ENCODE assay signal across 21 mouse cellular contexts in genomic region chr13:89453819-89454218, GRCm38 (mm10).
DNase-seq lines count a peak whose midpoint lies in the region; ATAC-seq and TF ChIP-seq lines count a peak whose summit lies in the region.
"Had no signal": no experiment of that assay in that cellular context is flagged by ENCODE, and none has a peak within 500 bp of the region (broad histone marks: within the 10 kb centered on the region; RNA-seq: fewer than 3 reads in every experiment).

No protein-coding gene starts in this region.

- no peak for TF ChIP-seq CTCF in CH12.LX (conservative IDR thresholded peaks at IDR 0.05 in 1 of 2, IDR thresholded peaks at IDR 0.05 in 1 of 2; ENCODE audit: low read depth in 2 of 2, low read length in 2 of 2)

- H3K9ac ChIP-seq in CH12.LX (ENCODE audit: insufficient read depth, low read depth) = no peak overlapping the region
- H3K9ac ChIP-seq: embryonic facial prominence, embryonic 13.5 days; forebrain, embryonic 13.5 days; forebrain, postnatal 0 days; hindbrain, embryonic 14.5 days; intestine, embryonic 15.5 days had no signal

- in situ Hi-C loops in CH12.LX (cut with MboI; ENCODE audit: low pct_ligation_motif_present, low pct_unique_long_range_greater_than_20kb, low sequenced_read_pairs) = no loop called here

- dilution Hi-C loops in CH12.LX (cut with MboI; ENCODE audit: extremely low pct_ligation_motif_present, extremely low pct_unique_long_range_greater_than_20kb, low sequenced_read_pairs) = no loop called here

- H3K4me3 ChIP-seq in CH12.LX (replicated peaks in 1 of 3; ENCODE audit: low read depth in 2 of 3, low read length in 2 of 3, poor library complexity in 1 of 3) = no peak overlapping the region
- H3K4me3 ChIP-seq: embryonic facial prominence, embryonic 13.5 days; forebrain, embryonic 13.5 days; intestine, embryonic 15.5 days had no signal

- no peaks in the 10 kb centered on the region for H3K36me3 ChIP-seq in CH12.LX (replicated peaks in 1 of 2; ENCODE audit: control insufficient read depth in 1 of 2, insufficient read depth in 1 of 2, low read length in 1 of 2)
- H3K36me3 ChIP-seq: embryonic facial prominence, embryonic 13.5 days; intestine, embryonic 15.5 days had no signal

- no peak overlapping the region for H3K27ac ChIP-seq in CH12.LX (ENCODE audit: insufficient read depth, low read depth)
- H3K27ac ChIP-seq: embryonic facial prominence, embryonic 13.5 days; forebrain, embryonic 13.5 days; hindbrain, embryonic 14.5 days; intestine, embryonic 15.5 days had no signal

- ATAC-seq in common myeloid progenitor, adult 5-6 weeks (replicated peaks; ENCODE audit: low read depth, poor library complexity, severe bottlenecking) = 0 out of 2 replicates have a peak, but pooled peaks have one; percentile 18
- 0 out of 2 replicates have a peak, but pooled peaks have one; percentile 23 for ATAC-seq in megakaryocyte progenitor cell, adult 5-6 weeks (replicated peaks; ENCODE audit: poor library complexity)
- ATAC-seq: forebrain, embryonic 13.5 days; forebrain, postnatal 0 days; intestine, embryonic 15.5 days had no signal

- no peak for TF ChIP-seq RAD21 in CH12.LX (IDR thresholded peaks at IDR 0.05; ENCODE audit: low read depth, low read length)

- no peaks in the 10 kb centered on the region for H3K9me3 ChIP-seq in CH12.LX (replicated peaks; ENCODE audit: low read length)
- H3K9me3 ChIP-seq: embryonic facial prominence, embryonic 13.5 days; forebrain, embryonic 13.5 days; intestine, embryonic 15.5 days had no signal

- peak; percentile 87 for TF ChIP-seq EP300 in CH12.LX (IDR thresholded peaks at IDR 0.05; ENCODE audit: low read length)

- DNase-seq in A20 (ENCODE audit: low read depth, low spot score) (peak; percentile 20), CH12.LX (ENCODE audit: extremely low read depth) (peak; percentile 58)
- DNase-seq in layer of hippocampus, adult 8-10 months (ENCODE audit: low spot score in 2 of 2) = no peak
- no peak for DNase-seq in adrenal gland, postnatal 10 days
- no peak for DNase-seq in adrenal gland, postnatal 14 days
- DNase-seq: adrenal gland, postnatal 36 days; cerebellum, adult 11 months; cerebellum, adult 9-10 months; cerebellum, postnatal 25 days; forebrain, postnatal 0 days; gastrocnemius, postnatal 36 days; heart, adult 11 months; heart, postnatal 10 days; heart, postnatal 4 days; kidney, adult 18-20 months had no signal

- peaks cover 3 to 13% of the 10 kb centered on the region in 2 experiments; a peak in 2 of 4 replicates for H3K4me1 ChIP-seq in CH12.LX (ENCODE audit: control insufficient read depth in 1 of 2, insufficient read depth in 2 of 2)
- H3K4me1 ChIP-seq: embryonic facial prominence, embryonic 13.5 days; forebrain, embryonic 13.5 days; intestine, embryonic 15.5 days had no signal

- no peaks in the 10 kb centered on the region for H3K79me2 ChIP-seq in CH12.LX (replicated peaks; ENCODE audit: control insufficient read depth, extremely low read depth, insufficient read depth, poor library complexity, severe bottlenecking)

- no peak overlapping the region for H3K4me2 ChIP-seq in CH12.LX (ENCODE audit: insufficient read depth, low read depth, poor library complexity, severe bottlenecking)
- H3K4me2 ChIP-seq: embryonic facial prominence, embryonic 13.5 days; forebrain, embryonic 13.5 days; hindbrain, embryonic 14.5 days; intestine, embryonic 15.5 days had no signal

- no peak for TF ChIP-seq POLR2A in CH12.LX (IDR thresholded peaks at IDR 0.05; ENCODE audit: low read depth, low read length)

- no peaks in the 10 kb centered on the region for H3K27me3 ChIP-seq in CH12.LX (replicated peaks)
- H3K27me3 ChIP-seq: embryonic facial prominence, embryonic 13.5 days; forebrain, embryonic 13.5 days; intestine, embryonic 15.5 days had no signal

TF ChIP-seq in CH12.LX, 34 proteins besides CTCF, POLR2A, EP300 and RAD21:
- TF ChIP-seq JUN (IDR thresholded peaks at IDR 0.05; ENCODE audit: insufficient read depth, low read depth, low read length) = peak; percentile 66
- peak; percentile 78 for TF ChIP-seq MEF2A (IDR thresholded peaks at IDR 0.05; ENCODE audit: borderline replicate concordance, low read depth, low read length)
- no peak for TF ChIP-seq CHD1 (IDR thresholded peaks at IDR 0.05; ENCODE audit: low read depth, low read length)
- TF ChIP-seq JUND (conservative IDR thresholded peaks at IDR 0.05; ENCODE audit: low read depth, low read length) = peak; percentile 89
- TF ChIP-seq SIN3A (IDR thresholded peaks at IDR 0.05; ENCODE audit: low read length) = no peak
- peak; percentile 59; the same call in 1 of the 2 replicates for TF ChIP-seq IRF4 (IDR thresholded peaks at IDR 0.05; ENCODE audit: low read depth, low read length)
- TF ChIP-seq PAX5 (IDR thresholded peaks at IDR 0.05; ENCODE audit: low read length) = no peak
- 0 out of 2 replicates have a peak, but pooled peaks have one; percentile 28 for TF ChIP-seq ETS1 (conservative IDR thresholded peaks at IDR 0.05; ENCODE audit: low read depth, low read length)
- no peak for TF ChIP-seq TCF12 (IDR thresholded peaks at IDR 0.05; ENCODE audit: low read depth, low read length)
- TF ChIP-seq RCOR1 (conservative IDR thresholded peaks at IDR 0.05; ENCODE audit: low read depth, low read length) = 0 out of 2 replicates have a peak, but pooled peaks have one; percentile 41

Comparison
In these comparisons a context has a peak if more than half of its experiments do, and no peak if none do; other contexts are left out.
1. DNase-seq: peak in A20 (single experiment) and CH12.LX (single experiment); none in layer of hippocampus, adult 8-10 months (0 of 2), adrenal gland, postnatal 10 days (single experiment) and adrenal gland, postnatal 14 days (single experiment).